Mouse (Mus musculus) colon, adult 2 months (tissue): ENCODE results near the gene Olfr916. TPM values are rescaled to one million over a fixed set of nuclear protein-coding genes. Genes with fewer than 3 reads are reported as not detected.

ENCODE experiments used
- polyA plus RNA-seq: library from polyadenylated mRNA; depleted of rRNA; stranded (reverse); fragments of >200 nt; gene quantifications from 2 replicates; pipeline ENCODE4 v1.2.3, GENCODE M21; 2012; rRNA removed

The Olfr916 gene
- polyA plus RNA-seq: not detected in 2 replicates

DNA sequence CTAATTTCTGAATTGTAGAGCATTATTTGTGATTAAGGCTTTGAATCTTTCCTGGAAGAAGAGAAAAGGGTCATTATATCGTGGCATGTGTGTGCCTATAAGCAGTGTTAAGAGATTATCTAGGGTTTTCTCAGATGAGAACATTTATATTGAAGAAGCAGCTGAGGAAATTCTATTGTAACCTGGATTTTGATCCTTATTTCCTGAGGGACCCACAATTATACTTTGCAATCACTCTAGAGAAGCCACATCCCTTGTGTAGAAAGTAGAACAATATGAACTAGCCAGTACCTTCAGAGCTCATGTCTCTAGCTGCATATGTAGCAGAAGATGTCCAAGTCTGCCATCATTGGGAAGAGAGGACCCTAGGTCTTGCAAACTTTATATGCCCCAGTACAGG is at the start of gene Olfr916:
TSS of gene Olfr916 (minus strand) at position 101 of the 400 bp plus-strand sequence.

DNA sequence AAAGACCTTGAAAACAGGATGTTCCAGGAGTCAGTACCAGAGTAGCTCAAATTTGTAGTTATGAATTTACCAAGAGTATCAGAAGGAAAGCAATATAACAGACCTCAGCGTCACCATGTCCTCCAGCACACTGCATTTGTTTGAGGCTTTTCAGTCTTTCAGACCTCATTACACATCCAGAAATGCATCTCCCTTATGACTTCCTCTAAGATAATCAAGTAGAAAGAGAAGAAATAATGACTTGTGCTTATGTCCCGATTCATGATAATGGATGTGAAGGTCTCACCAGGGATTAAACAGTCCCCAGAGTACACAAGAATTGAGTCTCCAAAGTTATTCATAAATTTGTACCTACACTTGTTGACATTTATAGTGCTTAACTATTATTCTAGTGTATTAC is 14.8 kb upstream of the Olfr916 start, which contains the start of gene Olfr918:
TSS of gene Olfr918 (minus strand) at position 101 of the 400 bp plus-strand sequence.

DNA sequence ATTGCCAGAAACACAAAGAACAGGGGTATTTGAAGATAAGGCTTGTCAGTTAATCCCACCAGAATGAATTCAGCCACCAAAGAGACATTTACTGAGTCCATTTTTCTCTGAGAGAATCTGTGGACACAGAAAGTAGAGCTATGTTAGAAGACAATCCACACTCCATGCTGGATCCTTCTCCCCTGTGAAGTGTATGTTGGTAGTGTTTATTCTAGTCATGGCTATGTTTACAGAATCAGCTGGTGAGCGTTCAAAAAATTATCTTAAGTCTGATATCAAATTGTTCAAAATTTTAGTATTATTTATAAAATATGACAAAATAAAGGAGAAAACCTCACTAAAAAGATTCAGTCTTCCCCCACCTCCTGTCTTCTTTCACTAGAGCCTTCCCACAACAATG is 6.1 kb upstream of the Olfr916 start, which contains the start of gene Olfr917:
TSS of gene Olfr917 (minus strand) at position 101 of the 400 bp plus-strand sequence.

Other genes with a start within 250 kb of the Olfr916 start
- gene Olfr901, start 230.4 kb downstream of the Olfr916 start, polyA plus RNA-seq: not detected in 2 replicates
- gene Olfr902, start 212.2 kb downstream of the Olfr916 start, polyA plus RNA-seq: not detected in 2 replicates
- gene Olfr904, start 196.7 kb downstream of the Olfr916 start, polyA plus RNA-seq: not detected in 2 replicates
- not detected in 2 replicates for gene Olfr905, start 188.8 kb downstream of the Olfr916 start, polyA plus RNA-seq
- not detected in 2 replicates for gene Olfr906, start 172.8 kb downstream of the Olfr916 start, polyA plus RNA-seq
- not detected in 2 replicates for gene Olfr907, start 164.1 kb downstream of the Olfr916 start, polyA plus RNA-seq
- not detected in 2 replicates for gene Olfr911-ps1, start 138.3 kb downstream of the Olfr916 start, polyA plus RNA-seq
- gene Olfr910, start 122.0 kb downstream of the Olfr916 start, polyA plus RNA-seq: not detected in 2 replicates
- not detected in 2 replicates for gene Olfr912, start 79.7 kb downstream of the Olfr916 start, polyA plus RNA-seq
- gene Olfr913, start 67.1 kb downstream of the Olfr916 start, polyA plus RNA-seq: not detected in 2 replicates
- not detected in 2 replicates for gene Olfr914, start 54.8 kb downstream of the Olfr916 start, polyA plus RNA-seq
- gene Olfr917, start 6.0 kb upstream of the Olfr916 start, polyA plus RNA-seq: not detected in 2 replicates
- gene Olfr918, start 14.7 kb upstream of the Olfr916 start, polyA plus RNA-seq: not detected in 2 replicates
- gene Olfr919, start 43.8 kb upstream of the Olfr916 start, polyA plus RNA-seq: not detected in 2 replicates
- 10.5 and 11.0 TPM in 2 replicates for gene Vwa5a, start 58.4 kb upstream of the Olfr916 start, polyA plus RNA-seq
- gene Olfr920, start 92.4 kb upstream of the Olfr916 start, polyA plus RNA-seq: 0.05 and 0.07 TPM in 2 replicates
- gene Olfr921, start 113.2 kb upstream of the Olfr916 start, polyA plus RNA-seq: not detected in 2 replicates
- gene Olfr922, start 154.7 kb upstream of the Olfr916 start, polyA plus RNA-seq: not detected in 2 replicates
- not detected in 2 replicates for gene Olfr923, start 166.7 kb upstream of the Olfr916 start, polyA plus RNA-seq
- gene Olfr924, start 184.6 kb upstream of the Olfr916 start, polyA plus RNA-seq: not detected in 2 replicates
- gene Olfr26, start 195.2 kb upstream of the Olfr916 start, polyA plus RNA-seq: not detected in 2 replicates
- gene Olfr926, start 217.3 kb upstream of the Olfr916 start, polyA plus RNA-seq: not detected in 2 replicates